Mouse (Mus musculus) CD8-positive naive resting alpha-beta T cell, adult 57 days (primary cell): Measurements from ENCODE around the gene Smg6. TPM values are rescaled to one million over a fixed set of nuclear protein-coding genes. Genes with fewer than 3 reads are reported as not detected.

Source experiments
- total RNA-seq: library from RNA; stranded (reverse); gene quantifications from one replicate; pipeline ENCODE4 v1.2.4, GENCODE M21; 2023

Gene Smg6
- total RNA-seq, result 49.1 TPM

DNA sequence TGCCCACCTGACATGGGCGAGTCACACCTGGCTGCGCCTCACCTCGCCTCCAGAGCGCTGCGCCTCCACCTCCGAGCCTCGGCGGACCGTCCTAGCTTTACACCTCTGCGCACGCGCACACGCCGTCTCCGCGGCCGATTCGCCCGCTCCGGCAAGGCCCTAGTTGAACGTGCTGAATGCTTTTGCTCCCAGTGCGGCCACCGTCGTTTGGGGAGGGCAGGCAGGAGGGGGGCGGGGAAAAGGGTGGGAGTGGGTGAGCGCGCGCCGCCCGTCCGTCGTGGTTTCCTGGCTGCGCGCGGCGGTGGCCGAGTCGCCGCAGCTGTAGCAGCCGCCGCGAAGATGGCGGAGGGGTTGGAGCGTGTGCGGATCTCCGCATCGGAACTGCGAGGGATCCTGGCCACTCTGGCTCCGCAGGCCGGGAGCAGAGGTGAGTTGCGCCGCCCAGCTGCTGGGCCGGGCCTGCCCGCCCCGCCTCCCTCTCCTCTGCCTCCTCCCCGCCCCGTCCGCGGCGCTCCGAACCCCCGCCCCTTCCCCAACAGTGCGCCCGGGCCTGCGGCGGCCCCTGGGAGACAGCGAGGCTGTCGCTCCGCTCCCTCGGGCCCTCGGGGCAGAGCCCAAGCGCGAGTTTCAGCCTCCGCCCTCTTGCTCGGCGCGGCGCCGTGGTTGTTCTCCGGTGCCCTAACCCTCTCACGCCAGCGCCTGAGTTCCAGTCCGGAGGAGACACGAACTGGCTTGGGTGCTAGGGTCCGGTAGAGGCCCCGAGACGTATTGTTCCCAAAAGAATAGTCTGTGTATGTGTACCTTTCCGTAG is at the start of gene Smg6, which contains the start of gene Srr:
Smg6 (plus strand) TSS at position 247 of the 811 bp plus-strand sequence.
Srr (minus strand) TSS at position 372 of the 811 bp plus-strand sequence.

DNA sequence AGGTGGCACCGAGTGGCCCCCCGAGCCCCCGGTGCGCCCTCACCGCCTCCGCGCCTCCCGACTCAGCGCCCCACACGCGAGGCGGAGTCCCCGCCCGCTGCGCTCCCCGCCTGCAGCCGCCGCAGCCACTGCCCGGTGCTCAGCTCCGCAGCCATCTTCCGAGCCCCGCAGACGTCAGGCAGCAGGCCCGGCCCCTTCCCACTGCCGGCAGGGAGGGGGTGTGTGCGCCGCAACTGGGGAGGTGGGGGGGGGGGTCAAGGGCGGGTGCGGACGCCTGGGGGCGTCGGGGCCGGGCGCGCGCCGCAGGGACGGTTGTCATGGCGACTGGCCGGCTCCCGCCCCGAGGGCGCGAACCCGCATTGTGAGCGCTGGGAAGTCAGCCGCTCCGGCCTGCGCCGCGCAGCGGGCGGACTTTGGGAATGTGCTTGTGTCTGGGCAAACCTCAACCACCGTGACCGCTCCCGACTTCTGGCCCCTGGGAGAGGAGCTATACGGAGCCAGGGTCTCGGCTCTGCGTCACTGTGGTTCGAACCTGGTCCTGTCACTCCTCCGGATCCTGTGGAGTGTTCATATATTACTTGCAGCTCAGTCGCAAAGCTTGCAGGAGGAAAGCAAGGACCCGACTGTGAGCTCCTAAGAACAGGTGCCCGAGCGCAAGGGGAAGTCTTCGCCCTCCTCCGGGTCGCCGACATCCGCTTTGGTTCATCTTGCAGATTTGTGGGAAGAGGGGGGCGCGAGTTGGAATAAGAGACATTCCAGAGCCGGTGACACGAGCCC is 28.5 kb upstream of the Smg6 start, which contains the start of gene Sgsm2:
Sgsm2 (minus strand) TSS at position 160 of the 777 bp plus-strand sequence.

DNA sequence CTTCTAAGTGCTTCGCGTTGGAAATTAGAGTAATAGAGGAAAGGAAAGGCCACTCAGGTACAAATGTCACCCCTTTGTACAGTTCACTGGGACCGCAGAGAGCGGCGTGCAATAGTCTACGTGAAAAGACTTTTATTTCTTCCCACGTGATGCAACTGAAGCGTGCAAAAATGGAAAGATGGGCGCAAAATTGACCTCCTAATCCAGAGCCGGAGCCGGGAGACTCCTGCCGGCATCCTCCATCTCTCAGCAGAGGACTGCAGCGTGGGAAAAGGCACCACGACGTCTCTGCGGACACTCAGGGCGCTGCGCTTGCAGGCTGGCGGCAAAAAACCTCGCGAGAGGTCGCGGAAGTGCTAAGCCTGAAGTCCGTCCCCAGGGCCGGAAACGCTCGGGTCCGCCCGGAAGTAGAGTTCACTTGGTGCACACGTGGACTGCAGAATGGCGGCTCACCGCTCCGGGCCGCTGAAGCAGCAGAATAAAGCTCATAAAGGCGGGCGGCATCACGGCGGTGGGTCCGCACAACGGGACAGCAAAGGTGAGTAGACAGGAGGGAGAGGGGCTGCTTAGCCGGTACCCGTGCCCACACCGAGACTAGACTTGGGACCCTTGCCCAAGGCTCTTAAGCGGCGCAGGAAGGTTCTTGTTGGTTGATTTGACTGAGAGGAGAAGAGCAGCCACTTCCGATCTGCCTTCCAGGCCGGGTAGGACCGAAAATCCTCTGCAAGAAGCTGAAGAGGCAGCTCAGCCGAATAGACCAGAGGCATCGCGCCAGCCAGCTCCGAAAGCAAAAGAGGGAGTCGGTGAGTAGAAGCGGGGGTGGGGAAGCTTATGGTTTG is 27.7 kb upstream of the Smg6 start, which contains the start of gene Tsr1:
Tsr1 (plus strand) TSS at position 394 of the 839 bp plus-strand sequence.

DNA sequence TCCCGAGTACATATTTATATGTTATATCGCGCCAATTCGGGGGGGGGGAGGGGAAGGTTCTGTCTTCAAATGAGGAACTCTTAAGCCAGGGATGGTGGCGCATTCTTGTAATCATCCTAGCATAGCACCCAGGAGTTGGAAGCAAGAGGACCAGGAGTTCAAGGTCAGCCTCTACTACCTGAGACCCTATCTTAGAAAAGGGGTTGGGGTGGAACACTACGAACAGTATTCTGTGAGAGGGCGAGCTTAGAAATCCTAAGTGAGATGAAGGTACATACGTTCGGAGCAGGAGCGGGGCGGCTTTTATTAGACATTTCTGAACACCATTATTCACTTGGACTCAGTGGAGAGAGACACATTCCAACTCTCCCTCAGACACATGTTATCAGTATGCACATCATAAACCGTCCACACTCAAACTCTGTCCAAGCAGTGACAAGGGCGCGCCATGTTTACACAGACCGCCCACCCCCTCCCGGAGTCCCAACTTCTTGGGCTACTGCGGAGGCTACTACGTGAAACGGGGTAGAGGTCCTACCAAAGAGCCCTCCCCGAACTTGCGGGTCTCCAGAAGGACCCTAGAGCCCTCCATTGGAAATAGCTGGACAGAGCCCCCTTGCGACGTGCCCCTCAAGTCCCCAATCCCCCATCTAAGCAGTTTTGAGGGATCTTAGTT is 243.9 kb downstream of the Smg6 start, which contains the start of gene Hic1:
Hic1 (minus strand) TSS at position 115 of the 676 bp plus-strand sequence.

DNA sequence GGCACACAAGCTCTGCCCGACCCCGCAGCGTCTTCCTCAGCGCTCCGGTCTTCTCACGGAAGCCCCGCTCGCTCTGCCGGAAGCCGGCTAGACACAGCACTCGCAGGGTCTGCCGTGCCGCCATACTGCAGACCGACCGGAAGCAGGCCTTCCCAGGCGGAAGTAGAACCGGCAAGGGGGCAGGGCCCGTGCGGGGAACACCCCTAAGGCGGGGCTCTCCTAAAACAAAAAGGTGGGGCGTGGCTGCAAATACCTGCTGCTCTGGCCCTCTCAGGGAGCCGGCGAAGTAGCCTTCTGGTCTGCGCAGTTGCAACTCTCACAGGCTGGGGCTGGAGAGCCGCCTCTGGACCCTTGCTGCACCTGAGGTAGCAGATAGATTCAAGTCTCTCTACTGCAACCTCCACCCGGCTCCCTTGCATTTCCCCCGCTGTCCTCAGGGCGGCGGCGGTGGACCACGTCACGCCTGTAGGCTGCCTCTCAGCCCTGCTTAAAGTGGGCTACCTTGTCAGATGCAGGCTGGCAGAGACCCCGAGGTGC is 253.1 kb downstream of the Smg6 start, which contains the start of gene Ovca2:
Ovca2 (minus strand) TSS at position 164 of the 537 bp plus-strand sequence.

DNA sequence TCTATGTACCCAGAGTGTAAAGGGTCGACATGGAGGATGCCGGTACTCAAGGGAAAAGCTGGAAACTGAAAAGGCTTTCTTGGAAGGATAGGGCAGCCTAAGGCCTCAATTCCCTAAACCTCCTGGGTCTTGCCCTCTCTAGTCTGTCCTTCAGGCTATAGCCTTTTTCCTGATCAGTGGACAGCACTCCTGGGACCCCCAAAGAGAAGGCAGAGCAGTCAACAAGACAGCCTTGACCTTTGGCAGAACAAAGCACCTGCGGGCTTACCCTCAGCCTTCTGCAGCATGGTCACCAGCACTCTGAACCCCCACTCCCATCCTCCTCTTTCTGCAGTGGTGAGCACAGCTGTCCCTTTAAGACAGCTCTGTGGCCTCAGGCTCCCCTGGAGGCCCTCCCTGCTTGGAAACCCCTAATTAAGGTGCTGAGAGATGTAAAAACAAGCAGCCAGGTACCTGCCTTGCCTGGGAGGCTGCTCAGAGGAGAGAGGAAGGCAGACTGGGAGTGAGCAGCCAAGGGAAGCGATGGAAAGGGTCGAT is 265.4 kb downstream of the Smg6 start, which contains the start of gene Dph1:
Dph1 (minus strand) TSS at position 337 of the 537 bp plus-strand sequence.

DNA sequence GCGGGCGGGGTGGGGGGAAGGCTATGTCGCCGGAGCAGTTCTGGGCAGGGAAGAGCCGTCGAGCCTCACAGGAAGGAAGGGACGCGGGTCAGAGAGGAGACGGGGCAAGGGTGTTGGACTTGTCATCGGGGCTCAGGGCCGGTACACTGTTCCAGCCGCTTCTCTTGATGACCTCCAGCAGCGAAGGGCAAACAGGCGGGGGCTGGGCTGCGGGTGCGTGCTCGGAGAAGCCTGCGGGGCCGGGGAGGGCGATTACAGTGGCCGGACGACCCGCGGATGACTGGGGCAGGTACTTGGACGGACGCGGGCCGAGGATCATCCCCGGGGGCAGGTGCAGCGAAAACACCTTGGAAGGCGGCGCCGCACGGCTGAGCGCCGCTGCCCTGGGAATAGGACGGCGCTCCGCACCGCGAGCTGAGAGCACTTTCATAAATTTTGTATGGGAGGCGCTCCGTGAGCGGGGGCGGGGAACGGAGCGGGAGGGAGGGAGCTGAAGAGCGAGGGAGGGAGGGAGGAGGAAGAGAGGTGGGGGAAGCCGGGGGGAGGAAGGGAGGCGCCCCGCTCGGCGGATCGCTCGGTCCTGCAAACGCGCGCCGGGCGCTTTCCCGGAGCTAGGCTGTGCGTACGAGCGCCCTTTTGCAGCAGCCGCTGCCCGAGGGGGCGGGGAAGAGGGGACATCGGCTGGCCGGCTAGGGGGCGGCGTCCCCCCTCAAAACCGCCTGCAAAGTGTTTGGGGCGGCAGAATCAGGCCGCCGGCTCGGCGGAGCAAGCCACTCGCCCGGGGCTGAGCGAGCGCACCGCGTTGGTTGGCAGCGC is 267.8 kb downstream of the Smg6 start, which contains the start of gene Rtn4rl1:
Rtn4rl1 (plus strand) TSS at position 528 of the 816 bp plus-strand sequence.

Other genes with a start within 250 kb of the Smg6 start
- gene Pafah1b1, start 201.2 kb upstream of the Smg6 start, total RNA-seq, result 126 TPM
- gene Mettl16, start 155.0 kb upstream of the Smg6 start, total RNA-seq, result 43.3 TPM
- gene Mnt, start 94.9 kb upstream of the Smg6 start, total RNA-seq, result 65.3 TPM
- 7.1 TPM for gene Sgsm2, start 28.8 kb upstream of the Smg6 start, total RNA-seq
- gene Tsr1, start 27.8 kb upstream of the Smg6 start, total RNA-seq, result 79.2 TPM
- 7.8 TPM for gene Srr, start 125 bp downstream of the Smg6 start, total RNA-seq
- gene Hic1, start 243.7 kb downstream of the Smg6 start, total RNA-seq, result 1.7 TPM